Mouse (Mus musculus) heart, adult 8-10 months (tissue): ENCODE measurements around the gene Snrnp25. TPM values are rescaled to one million over a fixed set of nuclear protein-coding genes. Genes with fewer than 3 reads are reported as not detected.

Source experiments
- DNase-seq: peaks from one replicate; pipeline ENCODE4 v3.0.0; 2022; ENCODE audit warnings: low spot score
- total RNA-seq, 4 experiments: library from RNA; stranded (reverse); gene quantifications; 2 replicates each; pipeline ENCODE4 v1.2.4; 2022

Snrnp25 gene
- total RNA-seq, 4 experiments from 2014 or later, result 9.7 to 14.0 (median 11.8) TPM

- peak; percentile 90 for DNase-seq
Measured at GRCm38 (mm10) chr11:32224468-32225139, 19.4 kb downstream of the Snrnp25 start.

- no peak for DNase-seq
Measured at GRCm38 (mm10) chr11:32225222-32226104, 20.2 kb downstream of the Snrnp25 start.

GRCm38 (mm10) chr11:32226124-32226871, 21.1 kb downstream of the Snrnp25 start, which contains the start of gene Mpg:
Mpg (plus strand) TSS chr11:32226505.
- peak; percentile 88 for DNase-seq

- DNase-seq, result no peak
Measured at GRCm38 (mm10) chr11:32227041-32227440, 21.8 kb downstream of the Snrnp25 start.

GRCm38 (mm10) chr11:32227555-32227954, 22.3 kb downstream of the Snrnp25 start:
- DNase-seq, result no peak

GRCm38 (mm10) chr11:32228292-32228845, 23.2 kb downstream of the Snrnp25 start:
- no peak for DNase-seq

- DNase-seq, result no peak
Measured at GRCm38 (mm10) chr11:32230220-32230619, 25.0 kb downstream of the Snrnp25 start.

GRCm38 (mm10) chr11:32231125-32231524, 25.9 kb downstream of the Snrnp25 start:
- no peak for DNase-seq

- no peak for DNase-seq
Measured at GRCm38 (mm10) chr11:32232848-32233247, 27.6 kb downstream of the Snrnp25 start.

- DNase-seq, result no peak
Measured at GRCm38 (mm10) chr11:32233895-32234294, 28.7 kb downstream of the Snrnp25 start.

GRCm38 (mm10) chr11:32234816-32235485, 29.7 kb downstream of the Snrnp25 start:
- DNase-seq, result no peak

GRCm38 (mm10) chr11:32235646-32236045, 30.4 kb downstream of the Snrnp25 start:
- DNase-seq, result peak; percentile 68

GRCm38 (mm10) chr11:32236132-32236531, 30.9 kb downstream of the Snrnp25 start:
- DNase-seq, result no peak

- no peak for DNase-seq
Measured at GRCm38 (mm10) chr11:32236712-32237410, 31.6 kb downstream of the Snrnp25 start.

GRCm38 (mm10) chr11:32237411-32237795, 32.2 kb downstream of the Snrnp25 start:
- no peak for DNase-seq

GRCm38 (mm10) chr11:32238093-32238860, 33.1 kb downstream of the Snrnp25 start:
- DNase-seq, result peak; percentile 67

- DNase-seq, result no peak
Measured at GRCm38 (mm10) chr11:32241391-32241790, 36.2 kb downstream of the Snrnp25 start.

GRCm38 (mm10) chr11:32242209-32242608, 37.0 kb downstream of the Snrnp25 start:
- DNase-seq, result no peak

GRCm38 (mm10) chr11:32243205-32243955, 38.2 kb downstream of the Snrnp25 start:
- DNase-seq, result no peak
